Mouse (Mus musculus): ENCODE data around the gene Clmp. TPM values are rescaled to one million over a fixed set of nuclear protein-coding genes. Genes with fewer than 3 reads are reported as not detected.
"Not testable (repeated sequence)": the region's sequence is repeated elsewhere in the genome, so short reads cannot be mapped to it uniquely, and the experiment has no call there.

The Clmp gene
- polyA plus RNA-seq, 1 experiment: 3.8 TPM

- Histone ChIP-seq H3K27me3 (ENCODE audit: control insufficient read depth, insufficient read depth, insufficient read length) (no peaks in the 10 kb centered on the region), H3ac (ENCODE audit: control insufficient read depth, insufficient read length) (no peak overlapping the region), H3K4me2 (ENCODE audit: low read depth) (no peak overlapping the region), H3K79me2 (ENCODE audit: control insufficient read depth, insufficient read depth) (no peaks in the 10 kb centered on the region), H3K36me3 (ENCODE audit: control insufficient read depth, insufficient read depth) (no peaks in the 10 kb centered on the region), H3K4me3 (no peak overlapping the region)
- TF ChIP-seq REST (IDR thresholded peaks at IDR 0.05; ENCODE audit: insufficient read depth, insufficient read length): no peak
These were observed 96.2 kb downstream of the Clmp start for GRCm38 (mm10) chr9:40781726-40782581.

- H3ac ChIP-seq (ENCODE audit: control insufficient read depth, insufficient read length): no peak overlapping the region
- no peaks in the 10 kb centered on the region for H3K79me2 ChIP-seq (ENCODE audit: control insufficient read depth, insufficient read depth)
- H3K4me3 ChIP-seq: no peak overlapping the region
- H3K4me2 ChIP-seq (ENCODE audit: low read depth): no peak overlapping the region
- no peaks in the 10 kb centered on the region for H3K27me3 ChIP-seq (ENCODE audit: control insufficient read depth, insufficient read depth, insufficient read length)
- TF ChIP-seq POLR2A (IDR thresholded peaks at IDR 0.05; ENCODE audit: insufficient read length, low read depth) (no peak), MYOD1 (IDR thresholded peaks at IDR 0.05; ENCODE audit: control insufficient read depth in 1 of 3, insufficient read length in 2 of 3, low read depth in 2 of 3) (no peak), REST (IDR thresholded peaks at IDR 0.05; ENCODE audit: insufficient read depth, insufficient read length) (no peak), E2F4 (IDR thresholded peaks at IDR 0.05; ENCODE audit: insufficient read depth) (no peak)
- H3K36me3 ChIP-seq (ENCODE audit: control insufficient read depth, insufficient read depth): no peaks in the 10 kb centered on the region
These were observed 98.0 kb downstream of the Clmp start for GRCm38 (mm10) chr9:40783641-40784373.

- Histone ChIP-seq H3ac (ENCODE audit: control insufficient read depth, insufficient read length) (no peak overlapping the region), H3K4me3 (no peak overlapping the region), H3K27me3 (ENCODE audit: control insufficient read depth, insufficient read depth, insufficient read length) (no peaks in the 10 kb centered on the region), H3K79me2 (ENCODE audit: control insufficient read depth, insufficient read depth) (no peaks in the 10 kb centered on the region), H3K36me3 (ENCODE audit: control insufficient read depth, insufficient read depth) (no peaks in the 10 kb centered on the region), H3K4me2 (ENCODE audit: low read depth) (no peak overlapping the region)
- TF ChIP-seq USF1 (IDR thresholded peaks at IDR 0.05; ENCODE audit: low read depth) (no peak), MAX (IDR thresholded peaks at IDR 0.05; ENCODE audit: low read depth) (no peak), TCF3 (IDR thresholded peaks at IDR 0.05; ENCODE audit: insufficient read length, low read depth) (no peak), E2F4 (IDR thresholded peaks at IDR 0.05; ENCODE audit: insufficient read depth) (no peak), MYOD1 (IDR thresholded peaks at IDR 0.05; ENCODE audit: control insufficient read depth in 1 of 3, insufficient read length in 2 of 3, low read depth in 2 of 3) (no peak), MYOG (IDR thresholded peaks at IDR 0.05; ENCODE audit: control insufficient read depth in 1 of 3, insufficient read depth in 1 of 3, insufficient read length in 2 of 3, low read depth in 2 of 3) (no peak), REST (IDR thresholded peaks at IDR 0.05; ENCODE audit: insufficient read depth, insufficient read length) (no peak), CEBPB (IDR thresholded peaks at IDR 0.05; ENCODE audit: insufficient read depth, poor library complexity, severe bottlenecking) (no peak), SRF (IDR thresholded peaks at IDR 0.05; ENCODE audit: control insufficient read depth, insufficient read length, low read depth) (no peak), POLR2AphosphoS2 (IDR thresholded peaks at IDR 0.05; ENCODE audit: insufficient read length, low read depth) (no peak), POLR2A (IDR thresholded peaks at IDR 0.05; ENCODE audit: insufficient read length, low read depth) (no peak), TCF12 (IDR thresholded peaks at IDR 0.05; ENCODE audit: insufficient read depth, poor library complexity, severe bottlenecking) (no peak)
These were observed 98.7 kb downstream of the Clmp start for GRCm38 (mm10) chr9:40784374-40784967.

GRCm38 (mm10) chr9:40785452-40785851 is 99.7 kb downstream of the Clmp start:
- no peaks in the 10 kb centered on the region for H3K36me3 ChIP-seq (ENCODE audit: control insufficient read depth, insufficient read depth)
- H3K27me3 ChIP-seq (ENCODE audit: control insufficient read depth, insufficient read depth, insufficient read length): no peaks in the 10 kb centered on the region
- no peaks in the 10 kb centered on the region for H3K79me2 ChIP-seq (ENCODE audit: control insufficient read depth, insufficient read depth)
- H3K4me2 ChIP-seq (ENCODE audit: low read depth): no peak overlapping the region
- no peak overlapping the region for H3K4me3 ChIP-seq
- no peak overlapping the region for H3ac ChIP-seq (ENCODE audit: control insufficient read depth, insufficient read length)
- TF ChIP-seq TCF3 (IDR thresholded peaks at IDR 0.05; ENCODE audit: insufficient read length, low read depth): no peak
- TF ChIP-seq TCF12 (IDR thresholded peaks at IDR 0.05; ENCODE audit: insufficient read depth, poor library complexity, severe bottlenecking): no peak
- no peak for TF ChIP-seq MYOG (IDR thresholded peaks at IDR 0.05; ENCODE audit: control insufficient read depth in 1 of 3, insufficient read depth in 1 of 3, insufficient read length in 2 of 3, low read depth in 2 of 3)
- TF ChIP-seq POLR2AphosphoS2 (IDR thresholded peaks at IDR 0.05; ENCODE audit: insufficient read length, low read depth): no peak
- TF ChIP-seq MYOD1 (IDR thresholded peaks at IDR 0.05; ENCODE audit: control insufficient read depth in 1 of 3, insufficient read length in 2 of 3, low read depth in 2 of 3): no peak
- TF ChIP-seq POLR2A (IDR thresholded peaks at IDR 0.05; ENCODE audit: insufficient read length, low read depth): no peak
- no peak for TF ChIP-seq REST (IDR thresholded peaks at IDR 0.05; ENCODE audit: insufficient read depth, insufficient read length)
- TF ChIP-seq E2F4 (IDR thresholded peaks at IDR 0.05; ENCODE audit: insufficient read depth): no peak
- no peak for TF ChIP-seq SRF (IDR thresholded peaks at IDR 0.05; ENCODE audit: control insufficient read depth, insufficient read length, low read depth)
- no peak for TF ChIP-seq MAX (IDR thresholded peaks at IDR 0.05; ENCODE audit: low read depth)
- no peak for TF ChIP-seq CEBPB (IDR thresholded peaks at IDR 0.05; ENCODE audit: insufficient read depth, poor library complexity, severe bottlenecking)
- TF ChIP-seq USF1 (IDR thresholded peaks at IDR 0.05; ENCODE audit: low read depth): no peak

GRCm38 (mm10) chr9:40786820-40787219 is 101.1 kb downstream of the Clmp start:
- H3K4me3 ChIP-seq; H3ac ChIP-seq (ENCODE audit: control insufficient read depth, insufficient read length); H3K79me2 ChIP-seq (ENCODE audit: control insufficient read depth, insufficient read depth); H3K27me3 ChIP-seq (ENCODE audit: control insufficient read depth, insufficient read depth, insufficient read length); H3K36me3 ChIP-seq (ENCODE audit: control insufficient read depth, insufficient read depth); H3K4me2 ChIP-seq (ENCODE audit: low read depth): not testable (repeated sequence)

Measured in myocyte (in vitro differentiated cells).